Mouse (Mus musculus): Measurements from ENCODE around the gene Thpo. TPM values are rescaled to one million over a fixed set of nuclear protein-coding genes. Genes with fewer than 3 reads are reported as not detected.

Gene Thpo
- not detected in 2 replicates for polyA plus RNA-seq (2012)

GRCm38 (mm10) chr16:20733731-20734730, at the start of gene Thpo:
Thpo (minus strand) TSS chr16:20734511.

GRCm38 (mm10) chr16:20732925-20733730, 1.2 kb downstream of the Thpo start, which contains the start of gene Chrd:
Chrd (plus strand) TSS chr16:20733127.

DNA sequence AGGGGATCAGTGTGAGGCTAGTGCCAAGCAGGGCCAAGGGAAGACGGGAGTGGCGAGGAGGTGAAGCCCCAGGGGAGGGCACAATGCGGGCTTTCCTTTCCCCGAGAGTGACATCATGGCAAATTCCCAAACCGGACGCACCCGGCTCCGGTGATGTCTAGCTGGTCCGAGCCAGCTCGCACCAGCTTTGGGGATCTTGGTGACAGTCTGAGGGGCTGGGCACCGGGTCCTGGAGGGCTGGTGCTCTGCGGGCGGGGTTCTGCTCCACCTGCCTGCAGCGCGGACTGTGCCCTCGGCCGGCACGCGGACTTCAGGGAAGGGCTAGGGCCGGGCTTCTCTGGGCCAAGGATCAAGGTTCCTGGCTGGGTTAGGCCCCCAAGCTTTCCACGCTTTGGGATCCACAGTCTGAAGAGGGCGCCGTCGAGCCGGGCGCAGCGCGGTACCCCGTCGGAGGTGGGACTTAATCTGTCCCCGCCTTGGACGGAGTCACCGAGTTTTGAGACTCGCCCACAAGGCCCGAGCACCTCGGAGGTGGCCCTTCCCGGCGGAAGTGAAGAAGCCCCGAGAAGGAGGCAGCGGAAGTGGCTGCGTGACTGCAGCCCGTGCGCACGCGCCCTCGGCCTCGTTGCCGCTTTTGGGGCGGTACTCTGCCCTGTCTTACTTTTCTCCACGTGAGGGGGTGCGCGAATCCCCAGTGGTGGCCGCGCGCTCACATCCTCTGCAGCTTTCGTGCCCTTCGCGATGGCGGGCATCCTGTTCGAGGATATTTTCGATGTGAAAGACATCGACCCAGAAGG, 16.9 kb downstream of the Thpo start, which contains the start of the genes Polr2h and Clcn2:
Polr2h (plus strand) TSS at position 485 of the 797 bp plus-strand sequence.
Clcn2 (minus strand) TSS at position 566 of the 797 bp plus-strand sequence.

DNA sequence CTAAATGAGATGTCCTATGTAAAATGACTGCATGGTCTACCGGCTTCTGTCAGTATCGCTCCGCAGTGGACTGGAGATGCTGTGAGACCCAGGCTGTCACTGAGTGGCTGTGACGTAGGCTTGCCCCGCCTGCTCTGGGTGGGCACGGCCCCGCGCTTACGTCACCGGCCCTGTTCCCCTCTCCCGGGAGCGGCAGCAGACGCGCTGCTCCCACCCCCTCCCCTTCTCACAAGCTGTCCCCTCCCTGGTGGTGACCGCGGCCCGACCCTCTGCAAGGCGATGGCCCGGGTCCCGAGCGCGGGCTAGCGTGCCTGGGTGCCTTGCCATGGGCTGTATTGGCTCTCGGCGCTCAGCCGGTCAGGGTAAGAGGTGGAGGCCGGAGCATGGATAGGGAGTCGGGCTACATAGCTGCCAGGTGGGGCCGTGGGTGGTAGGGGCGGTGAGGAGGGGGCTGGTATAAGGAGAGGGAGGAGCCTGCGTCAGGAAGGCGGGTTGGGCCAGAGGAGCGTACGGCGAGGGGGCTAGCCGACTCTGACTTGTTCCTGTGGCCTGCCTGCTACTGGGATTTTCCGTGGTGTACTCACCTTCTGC, 41.1 kb downstream of the Thpo start, which contains the start of gene Fam131a:
Fam131a (plus strand) TSS at position 131 of the 591 bp plus-strand sequence.

Other genes with a start within 250 kb of the Thpo start
- gene Eif2b5, start 235.7 kb downstream of the Thpo start, polyA plus RNA-seq (2012): 15.3 and 18.8 TPM in 2 replicates
- 26.6 and 40.0 TPM in 2 replicates for gene Dvl3, start 217.5 kb downstream of the Thpo start, polyA plus RNA-seq (2012)
- 121 and 128 TPM in 2 replicates for gene Ap2m1, start 199.0 kb downstream of the Thpo start, polyA plus RNA-seq (2012)
- gene Abcf3, start 185.9 kb downstream of the Thpo start, polyA plus RNA-seq (2012): 22.5 and 24.3 TPM in 2 replicates
- 0.02 and 0.19 TPM in 2 replicates for gene Vwa5b2, start 145.0 kb downstream of the Thpo start, polyA plus RNA-seq (2012)
- 7.4 and 10.6 TPM in 2 replicates for gene Eef1akmt4, start 122.9 kb downstream of the Thpo start, polyA plus RNA-seq (2012)
- gene Gm49333, start 122.9 kb downstream of the Thpo start, polyA plus RNA-seq (2012): not detected in 2 replicates
- 13.1 and 17.5 TPM in 2 replicates for gene Alg3, start 122.8 kb downstream of the Thpo start, polyA plus RNA-seq (2012)
- 4.1 and 4.3 TPM in 2 replicates for gene Camk2n2, start 113.2 kb downstream of the Thpo start, polyA plus RNA-seq (2012)
- gene Ece2, start 104.7 kb downstream of the Thpo start, polyA plus RNA-seq (2012): 0.14 and 0.16 TPM in 2 replicates
- gene Psmd2, start 82.9 kb downstream of the Thpo start, polyA plus RNA-seq (2012): 220 and 372 TPM in 2 replicates
- 561 and 648 TPM in 2 replicates for gene Eif4g1, start 66.2 kb downstream of the Thpo start, polyA plus RNA-seq (2012)
- gene Fam131a, start 41.3 kb downstream of the Thpo start, polyA plus RNA-seq (2012): 0.90 and 0.92 TPM in 2 replicates
- 3.6 and 4.3 TPM in 2 replicates for gene Polr2h, start 16.8 kb downstream of the Thpo start, polyA plus RNA-seq (2012)
- gene Clcn2, start 16.8 kb downstream of the Thpo start, polyA plus RNA-seq (2012): 8.5 and 12.8 TPM in 2 replicates
- gene Chrd, start 1.4 kb downstream of the Thpo start, polyA plus RNA-seq (2012): 0.01 TPM in 2 replicates

Data from megakaryocyte-erythroid progenitor cell, adult 5 weeks (primary cell).